Mouse (Mus musculus): Measurements from ENCODE around the gene Xrra1. TPM values are rescaled to one million over a fixed set of nuclear protein-coding genes. Genes with fewer than 3 reads are reported as not detected.

The Xrra1 gene
- polyA plus RNA-seq, 1 experiment from 2014 or later, result 0.24 TPM

DNA sequence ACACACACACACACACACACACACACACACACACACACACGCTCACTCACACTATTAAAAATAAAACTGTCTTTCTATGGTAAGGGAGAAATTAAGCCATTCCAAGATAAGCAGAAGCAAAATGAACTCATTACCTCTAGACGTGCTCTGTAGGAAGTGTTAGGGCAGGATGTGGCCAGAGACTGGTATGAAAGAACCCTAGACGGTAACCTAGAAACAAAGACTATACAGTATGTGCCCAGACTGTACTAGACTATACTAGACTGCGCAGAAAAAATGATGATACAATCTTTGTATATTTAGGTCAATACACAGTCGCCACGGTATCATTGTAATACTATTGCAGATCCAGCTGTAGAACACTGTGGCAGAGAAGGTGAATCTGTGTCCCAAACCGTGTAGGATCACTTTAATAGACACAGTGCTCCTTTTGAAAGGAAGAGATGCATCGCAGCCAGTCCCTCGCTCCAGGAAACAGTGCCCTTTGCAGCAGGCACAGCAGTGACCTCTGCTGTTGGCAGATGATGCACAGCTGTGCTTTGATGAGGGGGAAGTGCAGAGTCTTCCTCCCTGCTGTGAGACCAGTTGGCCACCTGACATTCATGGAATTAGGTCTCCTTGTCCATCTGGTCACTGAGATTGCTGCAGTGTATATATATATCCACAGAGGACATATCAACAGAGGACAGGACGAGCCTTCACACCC is 30.4 kb downstream of the Xrra1 start:
- Histone ChIP-seq H3K4me1 (peaks cover 5% of the 10 kb centered on the region; the same call in 1 of the 2 replicates), H3K27ac (no peak overlapping the region), H3K4me3 (no peak overlapping the region), H3K9me3 (no peaks in the 10 kb centered on the region), H3K27me3 (ENCODE audit: insufficient read depth, poor library complexity, severe bottlenecking) (no peaks in the 10 kb centered on the region), H3K36me3 (no peaks in the 10 kb centered on the region)
- WGBS, result 48% methylated on average over 10 of the region's 10 CpGs
- no peak for DNase-seq (ENCODE audit: low spot score)

DNA sequence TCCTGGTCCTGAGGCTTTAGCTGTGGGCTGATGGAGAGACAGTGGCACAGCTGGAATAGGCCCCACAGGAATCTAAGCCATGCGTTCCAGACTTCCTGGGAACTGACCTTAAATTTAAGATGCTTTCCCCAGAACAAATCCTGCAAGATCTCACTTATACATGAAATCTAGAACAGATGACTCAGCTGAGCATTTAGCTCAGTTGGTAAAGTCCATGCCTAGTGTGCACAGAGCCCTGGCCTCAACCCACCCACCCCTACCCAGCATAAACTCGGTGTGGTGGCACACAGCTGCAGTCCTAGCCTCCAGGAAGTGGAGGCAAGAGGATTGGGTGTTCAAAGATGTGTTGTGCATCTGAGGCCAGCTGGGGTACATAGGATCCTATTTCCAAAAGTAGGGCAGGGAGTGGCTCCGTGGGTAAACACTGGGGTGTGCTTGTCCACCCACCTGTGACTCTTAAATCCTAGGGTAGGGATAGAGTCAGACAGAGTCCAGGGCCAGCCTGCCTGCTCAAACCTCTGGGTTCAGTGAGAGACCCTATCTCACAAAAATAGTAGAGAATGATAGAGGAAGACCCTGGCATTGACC is 31.3 kb downstream of the Xrra1 start:
- Histone ChIP-seq H3K4me1 (peaks cover 5% of the 10 kb centered on the region; the same call in 1 of the 2 replicates), H3K9me3 (no peaks in the 10 kb centered on the region), H3K4me3 (no peak overlapping the region), H3K27me3 (ENCODE audit: insufficient read depth, poor library complexity, severe bottlenecking) (no peaks in the 10 kb centered on the region), H3K36me3 (no peaks in the 10 kb centered on the region), H3K27ac (no peak overlapping the region)
- 73% methylated on average over 3 of the region's 3 CpGs for WGBS
- DNase-seq (ENCODE audit: low spot score), result no peak

DNA sequence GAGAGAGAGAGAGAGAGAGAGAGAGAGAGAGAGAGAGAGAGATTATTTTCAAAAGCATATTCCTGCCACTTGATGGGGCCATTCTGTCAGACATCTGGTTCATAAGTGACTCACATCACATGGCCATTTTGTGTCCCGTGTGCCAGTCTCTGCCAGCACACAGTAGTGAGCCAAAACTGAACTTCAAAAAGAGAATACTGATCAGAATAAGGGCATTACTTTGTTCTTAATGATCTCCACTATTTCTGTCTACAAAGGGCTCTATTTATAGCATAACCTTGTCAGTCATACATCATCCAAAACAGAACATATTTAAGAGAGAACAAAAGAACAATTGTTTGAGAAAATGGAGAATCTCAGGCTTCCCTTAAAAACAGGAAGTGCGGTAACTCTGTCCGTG is 32.6 kb downstream of the Xrra1 start:
- no peak for DNase-seq (ENCODE audit: low spot score)
- no peak overlapping the region for H3K4me3 ChIP-seq

DNA sequence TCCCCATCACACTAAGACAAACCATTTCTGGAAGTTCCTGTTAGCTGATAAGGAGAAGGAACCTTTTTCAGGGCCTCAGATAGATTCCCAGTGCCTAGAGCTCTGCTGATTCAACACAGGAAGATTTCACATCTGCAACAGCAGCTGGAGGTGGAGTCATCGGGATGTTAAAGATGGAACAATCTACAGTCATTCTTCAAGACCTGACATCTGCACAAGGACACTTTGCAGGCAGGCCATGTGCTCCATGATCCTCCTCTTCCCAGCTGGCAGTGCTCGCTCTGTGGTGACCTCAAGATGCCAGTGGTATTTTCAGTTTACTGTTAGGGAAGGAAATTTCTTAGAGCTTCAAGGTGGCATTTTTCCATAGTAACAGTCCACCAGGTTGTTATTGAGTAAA is 33.4 kb downstream of the Xrra1 start:
- H3K27ac ChIP-seq, result no peak overlapping the region

More for the DNA sequence above, 32.6 kb downstream of the Xrra1 start:
- Histone ChIP-seq H3K27ac (no peak overlapping the region), H3K9me3 (no peaks in the 10 kb centered on the region), H3K36me3 (no peaks in the 10 kb centered on the region), H3K4me1 (peaks cover 5% of the 10 kb centered on the region; the same call in 1 of the 2 replicates), H3K27me3 (ENCODE audit: insufficient read depth, poor library complexity, severe bottlenecking) (peaks cover 7% of the 10 kb centered on the region; the same call in 1 of the 2 replicates)
- 58% methylated on average over 3 of the region's 3 CpGs for WGBS

DNA sequence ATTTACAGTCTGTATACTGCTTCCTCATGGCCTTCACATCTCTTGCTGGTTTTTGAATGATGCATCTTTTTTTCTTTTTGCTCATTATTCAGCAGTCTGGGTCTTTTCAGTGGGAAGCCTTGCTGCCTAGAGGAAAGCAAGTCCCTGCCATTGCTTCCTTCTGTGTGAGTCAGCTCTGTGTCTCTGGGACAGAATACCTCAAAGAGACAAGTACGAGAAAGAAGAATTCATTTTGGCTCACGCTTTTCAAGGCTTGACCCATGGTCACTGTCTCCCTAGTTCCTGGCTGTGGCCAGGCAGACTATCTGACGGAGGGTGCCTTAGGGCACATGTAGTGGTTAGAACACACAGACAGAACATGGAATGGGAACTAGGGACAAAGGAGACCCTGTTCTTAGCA is 35.1 kb downstream of the Xrra1 start:
- Histone ChIP-seq H3K36me3 (no peaks in the 10 kb centered on the region), H3K27me3 (ENCODE audit: insufficient read depth, poor library complexity, severe bottlenecking) (peaks cover 9% of the 10 kb centered on the region; the same call in 1 of the 2 replicates), H3K4me3 (no peak overlapping the region), H3K4me1 (peaks cover 5% of the 10 kb centered on the region; the same call in 1 of the 2 replicates), H3K27ac (no peak overlapping the region), H3K9me3 (no peaks in the 10 kb centered on the region)
- WGBS, result 75% methylated on average over 3 of the region's 3 CpGs
- no peak for DNase-seq (ENCODE audit: low spot score)

More for the DNA sequence above, 33.4 kb downstream of the Xrra1 start:
- Histone ChIP-seq H3K9me3 (no peaks in the 10 kb centered on the region), H3K27me3 (ENCODE audit: insufficient read depth, poor library complexity, severe bottlenecking) (peaks cover 9% of the 10 kb centered on the region; the same call in 1 of the 2 replicates), H3K4me3 (no peak overlapping the region), H3K4me1 (peaks cover 5% of the 10 kb centered on the region; the same call in 1 of the 2 replicates), H3K36me3 (no peaks in the 10 kb centered on the region)
- DNase-seq (ENCODE audit: low spot score), result no peak
- 79% methylated on average over 2 of the region's 2 CpGs for WGBS

DNA sequence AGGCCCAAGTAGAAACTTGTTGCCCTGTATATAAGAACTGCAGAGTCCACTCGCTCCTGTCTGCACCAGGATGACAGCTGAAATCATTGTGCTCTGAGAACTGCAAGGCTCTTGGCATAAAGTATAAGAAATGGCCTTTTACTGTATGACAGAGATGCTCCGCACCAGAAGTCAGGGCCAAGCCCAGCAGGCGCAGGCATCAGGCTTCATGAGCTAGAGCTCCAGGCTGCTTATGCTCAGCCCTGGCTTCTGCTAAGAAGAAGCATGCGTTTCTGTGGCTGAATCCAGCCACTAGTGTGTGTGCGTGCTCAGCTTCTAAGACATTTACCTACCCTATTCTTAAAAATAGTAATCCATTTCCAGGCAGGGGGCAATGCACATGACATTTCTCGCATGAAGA is 35.6 kb downstream of the Xrra1 start:
- 80% methylated on average over 6 of the region's 6 CpGs for WGBS

DNA sequence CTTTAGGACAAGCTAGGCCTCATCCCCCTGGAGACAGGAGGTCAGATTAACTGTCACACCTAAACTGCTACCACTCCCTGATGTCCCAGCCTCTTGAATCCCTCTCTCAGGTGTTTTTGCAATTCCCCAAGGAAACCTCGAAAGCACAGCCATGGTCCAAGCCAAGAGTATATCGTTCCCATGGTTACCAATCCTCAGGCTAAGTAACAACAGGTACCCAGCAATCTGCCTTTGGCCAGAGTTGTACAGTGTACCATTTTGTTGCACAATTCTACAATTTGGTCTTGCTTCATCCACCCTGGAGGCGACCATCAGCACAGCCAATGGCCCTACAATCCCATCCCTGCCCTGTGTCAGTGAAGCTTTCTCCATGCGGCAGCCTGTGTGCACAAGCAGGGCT is 38.0 kb downstream of the Xrra1 start:
- no peaks in the 10 kb centered on the region for H3K9me3 ChIP-seq
- H3K36me3 ChIP-seq, result no peaks in the 10 kb centered on the region
- DNase-seq (ENCODE audit: low spot score), result no peak
- WGBS, result 74% methylated on average over 4 of the region's 4 CpGs
- no peak overlapping the region for H3K4me3 ChIP-seq
- peaks cover 2% of the 10 kb centered on the region; the same call in 1 of the 2 replicates for H3K4me1 ChIP-seq
- peaks cover 9% of the 10 kb centered on the region; the same call in 1 of the 2 replicates for H3K27me3 ChIP-seq (ENCODE audit: insufficient read depth, poor library complexity, severe bottlenecking)
- no peak overlapping the region for H3K27ac ChIP-seq

More for the DNA sequence above, 35.6 kb downstream of the Xrra1 start:
- Histone ChIP-seq H3K27ac (no peak overlapping the region), H3K9me3 (no peaks in the 10 kb centered on the region), H3K4me1 (peaks cover 4% of the 10 kb centered on the region; the same call in 1 of the 2 replicates), H3K4me3 (no peak overlapping the region), H3K36me3 (no peaks in the 10 kb centered on the region), H3K27me3 (ENCODE audit: insufficient read depth, poor library complexity, severe bottlenecking) (peaks cover 9% of the 10 kb centered on the region; the same call in 1 of the 2 replicates)
- no peak for DNase-seq (ENCODE audit: low spot score)

DNA sequence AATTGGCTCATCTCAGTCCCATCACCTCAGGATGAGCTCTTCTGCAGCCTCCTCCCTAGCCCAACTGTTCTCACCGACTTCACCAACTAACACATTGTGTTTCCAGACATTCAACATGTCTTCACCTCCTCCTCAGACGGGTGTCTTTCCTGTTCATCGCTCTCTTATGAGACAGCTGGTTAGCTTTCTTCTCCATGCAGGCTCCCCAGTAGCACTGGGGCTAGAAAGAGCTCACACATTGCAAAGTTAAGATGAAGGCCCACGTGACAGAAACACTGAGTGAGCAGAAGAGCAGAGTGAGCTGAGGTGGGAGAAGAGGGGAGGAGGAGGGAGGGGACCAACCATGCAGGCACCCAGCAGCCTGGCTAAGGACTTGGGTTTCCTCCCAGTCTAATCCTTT is 43.3 kb downstream of the Xrra1 start:
- Histone ChIP-seq H3K9me3 (no peaks in the 10 kb centered on the region), H3K4me1 (peaks cover 23% of the 10 kb centered on the region), H3K27me3 (ENCODE audit: insufficient read depth, poor library complexity, severe bottlenecking) (no peaks in the 10 kb centered on the region), H3K4me3 (no peak overlapping the region), H3K36me3 (no peaks in the 10 kb centered on the region), H3K27ac (no peak overlapping the region)
- DNase-seq (ENCODE audit: low spot score), result no peak
- WGBS, result 67% methylated on average over 4 of the region's 4 CpGs

DNA sequence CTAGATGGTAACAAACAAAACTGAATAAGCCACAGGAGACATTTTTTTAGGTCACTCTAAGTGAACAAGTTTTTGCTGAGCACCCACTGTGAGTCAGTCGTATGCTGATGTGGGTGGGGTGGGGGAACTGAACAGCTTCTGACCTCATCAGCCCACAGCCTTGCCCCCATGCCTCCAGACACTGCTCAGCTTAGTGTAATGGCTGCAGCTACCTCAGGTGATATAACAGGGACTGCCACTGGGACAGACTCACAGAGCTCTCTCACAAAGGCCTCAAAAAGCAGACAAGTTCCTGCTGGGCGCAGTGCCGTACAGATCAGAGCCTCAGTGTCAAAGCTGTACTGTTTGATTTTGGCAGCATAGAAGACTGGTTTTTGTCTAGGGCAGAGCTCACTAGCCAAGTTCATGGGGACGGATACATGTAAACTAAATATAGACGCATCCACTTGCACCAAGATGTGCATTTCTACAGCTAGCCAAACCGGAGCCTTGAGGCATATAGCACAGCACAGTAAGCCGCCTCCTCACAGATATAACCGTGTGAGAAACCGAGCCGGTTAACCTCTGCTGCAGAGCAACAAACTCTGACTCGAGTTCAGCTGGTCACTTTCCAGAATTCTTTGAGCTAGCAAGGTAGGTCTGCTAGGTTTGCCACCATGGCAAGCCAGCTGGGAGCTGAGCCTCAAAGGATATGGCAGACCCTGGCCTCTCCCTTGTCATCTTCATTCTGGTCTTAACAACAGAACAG is 44.2 kb downstream of the Xrra1 start:
- Histone ChIP-seq H3K27ac (no peak overlapping the region), H3K36me3 (no peaks in the 10 kb centered on the region), H3K27me3 (ENCODE audit: insufficient read depth, poor library complexity, severe bottlenecking) (no peaks in the 10 kb centered on the region), H3K4me3 (no peak overlapping the region), H3K4me1 (peaks cover 23% of the 10 kb centered on the region), H3K9me3 (no peaks in the 10 kb centered on the region)
- 70% methylated on average over 11 of the region's 11 CpGs for WGBS
- DNase-seq (ENCODE audit: low spot score), result no peak

DNA sequence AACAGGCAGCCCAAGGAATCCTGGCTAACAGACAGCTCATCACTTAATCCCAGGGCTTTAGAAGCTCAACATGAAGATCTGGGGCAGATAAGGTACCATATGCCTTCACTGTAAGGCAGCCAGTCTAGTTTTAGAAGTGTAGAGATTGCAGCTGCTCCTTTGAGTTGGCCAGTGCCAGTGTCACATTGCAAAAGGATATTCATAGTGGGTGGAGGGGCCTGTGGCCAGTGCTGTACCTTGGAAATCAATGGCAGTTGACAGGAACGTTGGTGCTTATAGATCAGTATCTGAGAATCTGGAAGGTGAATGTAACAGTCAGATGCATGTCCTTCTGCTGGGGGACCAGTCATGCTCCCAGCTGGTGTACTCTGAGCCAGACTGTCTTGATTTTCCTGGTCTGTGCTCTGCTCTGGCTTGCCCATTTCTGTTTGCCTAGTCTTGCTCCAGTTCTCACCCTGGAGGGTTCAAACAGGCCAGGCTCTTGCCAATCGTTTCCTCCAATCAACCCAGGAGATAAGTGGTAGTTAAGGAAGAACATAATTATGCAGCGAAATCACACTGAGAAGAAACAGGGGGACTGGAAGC is 45.6 kb downstream of the Xrra1 start:
- no peak for DNase-seq (ENCODE audit: low spot score)
- Histone ChIP-seq H3K36me3 (no peaks in the 10 kb centered on the region), H3K27me3 (ENCODE audit: insufficient read depth, poor library complexity, severe bottlenecking) (no peaks in the 10 kb centered on the region), H3K4me3 (no peak overlapping the region), H3K27ac (no peak overlapping the region), H3K9me3 (no peaks in the 10 kb centered on the region), H3K4me1 (peaks cover 23% of the 10 kb centered on the region)
- 29% methylated on average over 3 of the region's 3 CpGs for WGBS

DNA sequence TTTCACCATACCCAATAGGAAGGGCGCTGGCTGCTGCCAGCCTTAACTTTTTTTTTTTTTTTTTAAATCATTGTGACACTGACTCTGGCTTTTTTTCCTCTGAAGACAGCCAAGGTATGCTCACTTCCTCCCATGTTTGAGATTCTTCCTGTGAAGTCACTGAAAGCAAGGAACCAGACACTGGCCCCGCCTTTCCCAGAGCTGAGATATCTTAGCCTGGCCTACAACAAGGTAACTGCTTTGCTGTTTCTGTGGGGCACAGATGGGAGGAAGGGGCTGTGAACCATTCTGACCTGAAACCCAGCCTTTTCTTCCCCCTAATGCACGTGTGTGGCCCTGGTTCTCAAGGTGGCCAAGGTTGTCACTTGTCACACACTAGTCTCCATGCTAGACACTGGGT is 47.4 kb downstream of the Xrra1 start:
- 80% methylated on average over 3 of the region's 3 CpGs for WGBS
- no peak for DNase-seq (ENCODE audit: low spot score)
- 0 out of 2 replicates have a peak, but pooled peaks cover 4% of the 10 kb centered on the region for H3K27me3 ChIP-seq (ENCODE audit: insufficient read depth, poor library complexity, severe bottlenecking)

DNA sequence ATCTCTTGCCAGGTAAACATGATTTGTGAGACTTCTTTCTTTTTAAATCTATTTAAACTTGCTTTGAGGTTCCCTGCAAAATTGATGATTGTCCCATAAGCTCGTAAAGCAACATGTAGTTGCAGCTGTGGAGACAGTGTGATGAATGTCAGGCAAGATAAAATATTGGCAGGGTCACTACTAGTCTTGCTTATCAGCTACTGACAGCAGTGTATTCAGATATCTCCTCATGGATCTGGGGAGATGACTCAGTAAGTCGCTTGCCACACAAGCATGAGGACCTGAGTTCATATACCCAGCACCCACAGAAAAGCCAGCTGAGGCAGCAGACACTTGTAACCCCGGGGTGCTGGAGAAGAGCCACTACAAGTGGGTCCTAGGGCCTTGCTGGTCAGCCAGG is 48.5 kb downstream of the Xrra1 start:
- 0 out of 2 replicates have a peak, but pooled peaks cover 5% of the 10 kb centered on the region for H3K27me3 ChIP-seq (ENCODE audit: insufficient read depth, poor library complexity, severe bottlenecking)
- peaks cover 15% of the 10 kb centered on the region; the same call in 1 of the 2 replicates for H3K4me1 ChIP-seq
- no peak overlapping the region for H3K27ac ChIP-seq
- no peaks in the 10 kb centered on the region for H3K36me3 ChIP-seq
- 67% methylated on average over 3 of the region's 3 CpGs for WGBS
- H3K9me3 ChIP-seq, result no peaks in the 10 kb centered on the region
- H3K4me3 ChIP-seq, result no peak overlapping the region
- no peak for DNase-seq (ENCODE audit: low spot score)

More for the DNA sequence above, 47.4 kb downstream of the Xrra1 start:
- Histone ChIP-seq H3K4me3 (no peak overlapping the region), H3K9me3 (no peaks in the 10 kb centered on the region), H3K36me3 (no peaks in the 10 kb centered on the region), H3K4me1 (peaks cover 23% of the 10 kb centered on the region), H3K27ac (no peak overlapping the region)
